Mouse (Mus musculus) lung, adult 2 months (tissue): ENCODE results near the gene Kcnd1. TPM values are rescaled to one million over a fixed set of nuclear protein-coding genes. Genes with fewer than 3 reads are reported as not detected.

Experiments
- DNase-seq: peaks from one replicate; pipeline ENCODE4 v3.0.0; 2022
- H3K4me1 ChIP-seq: fragments of 200-500 bp; 2 replicates; pipeline ENCODE4 v1.6.1; 2011; ENCODE audit warnings: low read length; ENCODE audit not compliant: control insufficient read depth, insufficient read depth
- H3K4me3 ChIP-seq: fragments of 200-500 bp; replicated peaks from 2 replicates; pipeline ENCODE3; 2011; ENCODE audit warnings: low read depth, mild to moderate bottlenecking, control low read depth, low read length; ENCODE audit errors: extremely low read depth
- CTCF ChIP-seq: fragments of 200-500 bp; IDR thresholded peaks from 2 replicates; pipeline ENCODE4 v1.5.1; 2011; ENCODE audit warnings: mild to moderate bottlenecking, low read length, control low read depth; ENCODE audit not compliant: insufficient read depth
- POLR2A ChIP-seq: fragments of 200-500 bp; IDR thresholded peaks from 2 replicates; pipeline ENCODE4 v1.6.1; 2011; ENCODE audit warnings: low read depth, mild to moderate bottlenecking, control low read depth, low read length, borderline replicate concordance; ENCODE audit errors: extremely low read depth
- WGBS: fragments of 180-500 bp; shearing (Covaris S2); methylation state at CpG from one replicate; pipeline ENCODE4 v1.1.7; 2018; 5-methylcytosine and 5-hydroxymethylcytosine counted together
- polyA plus RNA-seq: library from polyadenylated mRNA; depleted of rRNA; stranded (reverse); fragments of >200 nt; gene quantifications from 2 replicates; pipeline ENCODE4 v1.2.3, GENCODE M21; 2012; rRNA removed

Kcnd1 gene
- polyA plus RNA-seq, 1 experiment = 0.84 TPM

GRCm38 (mm10) chrX:7878007-7878419 lies 55.9 kb downstream of the Kcnd1 start, which contains the start of gene Pim2:
Gene Pim2, plus strand, starts transcription at chrX:7878262.
- DNase-seq = peak; percentile 62
- H3K4me3 ChIP-seq = peak within 1 kb of the TSS; percentile 63
- 24% methylated on average over 38 of the region's 38 CpGs for WGBS
- peaks cover 2% of the 10 kb centered on the region for H3K4me1 ChIP-seq
- no peak for TF ChIP-seq CTCF
- peak; percentile 36; the same call in 1 of the 2 replicates for TF ChIP-seq POLR2A

- WGBS = 38% methylated on average over 21 of the region's 21 CpGs
- peak overlapping the region; percentile 63 for H3K4me3 ChIP-seq
- H3K4me1 ChIP-seq = peaks cover 2% of the 10 kb centered on the region
- TF ChIP-seq CTCF (no peak), POLR2A (no peak)
- peak; percentile 8 for DNase-seq
Measured at GRCm38 (mm10) chrX:7878495-7878894, 56.4 kb downstream of the Kcnd1 start.

GRCm38 (mm10) chrX:7879819-7880218 lies 57.7 kb downstream of the Kcnd1 start:
- Histone ChIP-seq H3K4me3 (peak overlapping the region; percentile 16), H3K4me1 (peaks cover 2% of the 10 kb centered on the region)
- TF ChIP-seq CTCF = peak; percentile 32
- TF ChIP-seq POLR2A = no peak
- peak; percentile 25 for DNase-seq
- 21% methylated on average over 11 of the region's 11 CpGs for WGBS

- DNase-seq = peak; percentile 75
- peaks cover 2% of the 10 kb centered on the region for H3K4me1 ChIP-seq
- no peak for TF ChIP-seq CTCF
- peak; percentile 54; the same call in 1 of the 2 replicates for TF ChIP-seq POLR2A
- H3K4me3 ChIP-seq = peak within 1 kb of the TSS; percentile 75
- WGBS = 21% methylated on average over 47 of the region's 49 CpGs
Measured at GRCm38 (mm10) chrX:7883841-7884567, 61.9 kb downstream of the Kcnd1 start, which contains the start of gene Slc35a2. Gene Slc35a2, plus strand, starts transcription at chrX:7884028.

Other genes with a start within 250 kb of the Kcnd1 start
- gene Foxp3, start 248.6 kb upstream of the Kcnd1 start, polyA plus RNA-seq = 0.37 and 0.59 TPM in 2 replicates
- 3.5 and 4.2 TPM in 2 replicates for gene Ppp1r3f, start 248.0 kb upstream of the Kcnd1 start, polyA plus RNA-seq
- 14.5 and 15.6 TPM in 2 replicates for gene Ccdc22, start 216.8 kb upstream of the Kcnd1 start, polyA plus RNA-seq
- gene Cacna1f, start 215.2 kb upstream of the Kcnd1 start, polyA plus RNA-seq = 0.08 and 0.11 TPM in 2 replicates
- 3.7 and 5.8 TPM in 2 replicates for gene Syp, start 183.8 kb upstream of the Kcnd1 start, polyA plus RNA-seq
- gene Prickle3, start 165.0 kb upstream of the Kcnd1 start, polyA plus RNA-seq = 21.7 and 25.0 TPM in 2 replicates
- 208 and 264 TPM in 2 replicates for gene Plp2, start 150.9 kb upstream of the Kcnd1 start, polyA plus RNA-seq
- gene Magix, start 141.0 kb upstream of the Kcnd1 start, polyA plus RNA-seq = 12.3 and 17.2 TPM in 2 replicates
- 8.4 and 9.4 TPM in 2 replicates for gene Gpkow, start 125.2 kb upstream of the Kcnd1 start, polyA plus RNA-seq
- gene Wdr45, start 108.0 kb upstream of the Kcnd1 start, polyA plus RNA-seq = 83.4 and 128 TPM in 2 replicates
- gene Gm45208, start 100.0 kb upstream of the Kcnd1 start, polyA plus RNA-seq = 1.7 and 2.7 TPM in 2 replicates
- gene Praf2, start 93.8 kb upstream of the Kcnd1 start, polyA plus RNA-seq = 41.0 and 46.2 TPM in 2 replicates
- gene Ccdc120, start 71.4 kb upstream of the Kcnd1 start, polyA plus RNA-seq = 33.9 and 34.5 TPM in 2 replicates
- gene Tfe3, start 59.7 kb upstream of the Kcnd1 start, polyA plus RNA-seq = 28.8 and 31.8 TPM in 2 replicates
- 19.0 and 32.4 TPM in 2 replicates for gene Gripap1, start 32.5 kb upstream of the Kcnd1 start, polyA plus RNA-seq
- gene Otud5, start 19.1 kb downstream of the Kcnd1 start, polyA plus RNA-seq = 31.0 and 43.3 TPM in 2 replicates
- gene Pim2, start 56.0 kb downstream of the Kcnd1 start, polyA plus RNA-seq = 12.2 and 13.6 TPM in 2 replicates
- 73.7 and 74.0 TPM in 2 replicates for gene Slc35a2, start 61.7 kb downstream of the Kcnd1 start, polyA plus RNA-seq
- gene Pqbp1, start 77.0 kb downstream of the Kcnd1 start, polyA plus RNA-seq = 44.4 and 53.6 TPM in 2 replicates
- 31.6 and 34.7 TPM in 2 replicates for gene Timm17b, start 77.1 kb downstream of the Kcnd1 start, polyA plus RNA-seq
- gene Gm10491, start 85.5 kb downstream of the Kcnd1 start, polyA plus RNA-seq = not detected in 2 replicates
- gene Gm10490, start 87.3 kb downstream of the Kcnd1 start, polyA plus RNA-seq = not detected in 2 replicates
- 0.41 and 0.53 TPM in 2 replicates for gene Pcsk1n, start 97.5 kb downstream of the Kcnd1 start, polyA plus RNA-seq
- not detected in 2 replicates for gene Eras, start 106.3 kb downstream of the Kcnd1 start, polyA plus RNA-seq
- 16.0 and 22.8 TPM in 2 replicates for gene Hdac6, start 125.6 kb downstream of the Kcnd1 start, polyA plus RNA-seq
- 0.76 and 1.8 TPM in 2 replicates for gene Gata1, start 155.8 kb downstream of the Kcnd1 start, polyA plus RNA-seq
- 0.19 TPM in 1 of 2 replicates, not detected in the other for gene Glod5, start 196.2 kb downstream of the Kcnd1 start, polyA plus RNA-seq